Mouse (Mus musculus) kidney, adult 9 months (tissue): ENCODE data around the gene Sema5a.

Experiments used
- DNase-seq: peaks from one replicate; pipeline ENCODE4 v3.0.0; 2022

Gene Sema5a

DNA sequence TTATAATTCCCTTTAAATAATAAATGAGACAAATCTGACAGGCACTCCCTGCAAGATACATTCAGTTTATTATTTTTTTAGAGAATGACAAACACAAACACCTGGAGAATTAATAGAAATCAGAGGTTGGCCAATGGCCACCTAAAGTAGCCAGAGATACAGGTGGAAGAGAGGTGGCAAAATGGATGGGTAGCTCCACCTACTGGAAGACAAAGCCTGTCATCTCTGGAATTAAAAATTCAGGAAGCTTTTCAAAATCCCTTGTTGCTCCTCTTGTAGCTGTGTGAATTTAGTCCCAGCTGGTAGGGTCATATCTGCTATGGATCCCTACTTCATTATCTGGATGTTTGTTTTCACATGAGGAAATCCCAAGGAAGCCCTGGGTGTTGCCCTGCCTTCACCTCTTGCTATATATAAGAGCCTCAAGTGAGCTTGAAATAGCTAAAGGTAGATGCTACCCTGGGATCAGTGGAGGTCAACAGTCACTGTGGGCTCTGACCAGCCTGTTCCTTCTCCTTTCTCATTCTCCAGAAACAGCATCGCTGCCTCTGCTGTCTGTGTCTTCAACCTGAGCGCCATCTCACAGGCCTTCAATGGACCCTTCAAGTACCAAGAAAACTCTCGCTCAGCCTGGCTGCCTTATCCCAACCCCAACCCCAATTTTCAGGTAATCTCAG, 323.7 kb downstream of the Sema5a start:
- DNase-seq = peak; percentile 33

DNA sequence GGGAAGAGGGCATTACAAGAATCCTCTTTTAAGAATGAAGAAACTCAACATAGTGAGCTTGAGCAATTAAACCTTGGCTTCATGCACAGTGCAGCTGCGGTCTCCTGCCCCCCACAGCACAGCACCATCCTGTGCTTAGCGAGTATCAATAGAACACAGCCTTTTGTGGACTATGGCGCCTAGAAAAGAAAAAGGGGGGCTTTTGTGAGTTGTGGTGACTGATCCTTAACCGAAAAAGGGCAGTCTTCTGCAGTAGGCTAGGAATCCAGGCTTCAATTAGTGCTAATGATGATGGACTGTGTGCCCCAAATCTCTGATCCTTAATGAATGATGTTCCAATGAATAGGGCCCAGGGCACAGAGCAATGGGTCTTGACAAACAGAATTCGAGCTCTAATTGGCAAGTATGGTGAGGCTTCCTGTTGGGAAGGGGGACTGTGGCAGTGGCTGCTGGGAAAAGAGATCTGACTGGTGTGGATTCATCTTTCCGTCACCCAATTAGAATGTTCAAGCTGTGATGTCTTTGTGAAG, 324.3 kb downstream of the Sema5a start:
- no peak for DNase-seq

DNA sequence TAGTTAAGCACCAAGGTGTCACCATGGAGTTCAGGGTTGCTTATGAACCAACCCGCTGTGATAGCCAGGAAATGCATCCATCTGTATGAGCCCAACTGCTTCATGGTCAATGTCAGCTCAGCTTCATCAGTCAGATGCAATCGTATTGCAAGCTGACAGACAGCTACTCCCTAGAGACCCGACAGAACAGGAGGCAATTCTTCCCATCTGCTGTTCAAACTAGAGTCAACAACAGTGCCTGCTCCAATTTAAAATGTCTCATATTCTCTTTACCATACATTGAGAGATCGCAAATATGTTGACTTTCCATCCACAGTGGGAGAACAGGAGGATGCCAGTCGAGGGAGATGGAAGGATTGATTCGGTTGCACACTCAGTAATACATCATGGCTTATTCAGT, 329.7 kb downstream of the Sema5a start:
- DNase-seq = no peak

DNA sequence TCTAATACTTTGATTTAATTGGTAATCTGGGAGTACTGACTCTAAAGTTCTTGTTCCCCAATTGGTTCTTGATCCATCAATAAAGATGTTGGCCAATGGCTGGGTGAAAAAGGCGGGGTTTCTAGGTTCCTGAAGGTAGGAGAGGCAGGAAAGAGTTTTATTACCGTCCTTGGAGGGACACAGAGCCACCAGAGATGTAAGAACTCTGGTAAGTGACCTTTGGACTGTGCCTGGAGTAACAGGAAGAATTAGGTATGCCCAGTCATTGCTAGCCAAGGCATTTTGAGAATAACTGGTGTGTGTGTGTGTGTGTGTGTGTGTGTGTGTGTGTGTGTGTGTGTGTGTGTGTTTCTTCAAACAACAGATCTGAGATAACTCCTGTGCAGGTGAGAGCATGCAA, 330.6 kb downstream of the Sema5a start:
- DNase-seq = peak; percentile 34

DNA sequence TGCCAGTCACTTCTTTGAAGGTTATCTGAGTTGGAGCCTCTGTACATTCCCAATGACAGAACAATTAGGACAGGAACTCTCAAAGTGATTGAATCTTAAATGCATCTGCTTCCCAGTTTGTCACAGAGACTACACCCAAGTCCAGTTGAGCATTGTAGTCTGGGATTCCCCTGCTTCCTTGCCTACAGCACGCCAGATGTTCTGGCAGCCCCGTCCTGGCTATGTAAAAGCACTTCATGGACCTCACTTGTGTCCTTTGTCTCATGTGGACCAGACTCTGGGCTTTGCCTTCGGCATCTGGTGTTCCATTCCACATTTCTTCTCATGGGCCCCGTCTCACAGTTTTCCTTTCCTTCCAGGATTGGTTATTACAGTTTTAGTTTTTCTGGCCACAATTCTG, 334.7 kb downstream of the Sema5a start:
- DNase-seq = no peak

DNA sequence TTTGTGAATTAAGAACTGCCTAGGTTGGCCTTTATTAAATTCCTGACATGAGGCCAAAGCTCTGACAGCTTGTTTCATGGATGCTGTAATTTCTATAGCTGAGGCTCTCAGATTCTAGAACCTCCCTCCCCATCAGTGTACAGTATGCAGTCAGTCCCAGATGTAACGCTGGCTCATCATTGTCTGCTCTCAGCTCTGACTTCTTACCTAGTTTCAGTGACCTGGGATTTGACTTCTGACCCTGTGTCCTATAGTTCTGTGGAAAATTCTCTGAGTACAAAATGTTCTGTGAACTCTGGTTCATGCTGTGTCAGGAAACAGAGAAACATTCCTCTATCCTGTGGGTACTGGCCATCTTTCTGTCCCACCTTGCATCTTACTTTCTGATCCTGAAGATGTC, 346.0 kb downstream of the Sema5a start:
- DNase-seq = peak; percentile 39

DNA sequence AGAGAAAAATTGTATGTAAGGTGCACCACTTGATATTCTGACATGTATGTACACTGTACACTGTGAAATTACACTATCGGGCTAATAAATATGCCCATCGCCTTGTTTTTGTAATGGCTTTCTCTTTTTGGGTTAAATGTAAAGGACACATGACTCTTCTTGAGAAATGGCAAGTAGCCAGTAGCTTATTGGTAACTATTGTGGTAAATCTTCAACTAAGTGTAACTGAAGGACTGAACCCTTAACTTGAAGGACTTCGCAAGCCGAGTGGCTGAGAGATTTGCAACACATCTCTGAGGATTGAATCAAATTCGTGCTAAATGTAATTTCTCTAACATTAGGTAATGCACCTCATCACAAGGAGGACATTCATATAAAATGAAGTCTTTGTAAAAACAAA, 349.1 kb downstream of the Sema5a start:
- peak; percentile 79 for DNase-seq

DNA sequence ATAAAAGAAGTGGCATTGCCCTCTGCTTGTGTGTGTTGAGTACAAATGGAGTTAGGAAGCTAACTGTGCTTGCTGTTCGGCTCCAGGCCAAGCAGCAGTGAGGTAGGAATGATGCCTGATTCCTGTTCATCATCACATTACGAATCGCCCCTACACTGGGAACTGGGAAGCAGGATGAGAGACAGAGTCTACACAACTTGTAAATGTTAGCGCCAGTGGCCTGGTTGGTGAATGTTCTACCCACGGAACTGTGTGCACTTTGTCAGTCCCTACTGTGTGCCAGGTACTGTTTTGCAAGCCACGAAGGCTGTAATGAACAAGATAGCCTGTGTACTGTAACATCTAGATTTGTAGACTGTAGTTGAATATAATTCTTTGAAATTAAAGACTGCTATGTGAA, 352.0 kb downstream of the Sema5a start:
- DNase-seq = no peak

DNA sequence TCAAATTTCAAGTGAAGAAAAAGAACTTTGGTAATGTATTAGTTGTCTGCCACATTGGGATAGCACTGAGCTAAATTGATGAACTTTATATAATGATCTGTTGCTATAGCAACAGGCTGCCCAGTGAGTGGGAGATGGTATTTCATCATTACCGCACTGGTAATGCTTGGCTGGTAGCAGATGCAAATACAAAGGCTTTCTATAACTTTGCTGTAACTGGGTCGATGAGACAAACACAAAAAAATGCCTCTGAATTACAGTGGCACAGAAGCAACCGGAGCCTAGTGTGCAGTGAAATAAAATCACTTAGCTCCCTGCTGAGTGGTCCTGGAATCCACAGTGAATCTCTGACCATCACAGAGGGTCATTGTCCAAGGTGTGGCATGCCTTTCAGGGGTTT, 352.6 kb downstream of the Sema5a start:
- no peak for DNase-seq

DNA sequence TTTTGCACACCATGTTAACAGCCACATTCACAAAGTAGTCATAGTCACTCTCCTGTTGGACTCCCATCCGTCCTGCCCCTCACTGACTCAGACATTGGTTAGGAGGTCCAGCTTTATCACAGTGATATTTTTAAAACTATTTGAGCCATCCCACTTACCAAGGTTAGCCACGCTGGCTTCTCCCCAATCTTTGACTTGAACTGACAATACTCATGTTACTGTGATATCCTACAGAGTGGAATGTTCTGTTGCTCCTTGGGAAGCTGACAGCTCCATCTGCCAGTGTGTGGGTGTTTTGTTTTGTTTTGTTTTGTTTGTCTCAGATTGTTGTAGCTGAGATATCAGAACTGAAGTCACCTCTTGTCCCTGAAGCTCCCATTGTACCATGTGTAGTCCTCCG, 362.6 kb downstream of the Sema5a start:
- DNase-seq = no peak

DNA sequence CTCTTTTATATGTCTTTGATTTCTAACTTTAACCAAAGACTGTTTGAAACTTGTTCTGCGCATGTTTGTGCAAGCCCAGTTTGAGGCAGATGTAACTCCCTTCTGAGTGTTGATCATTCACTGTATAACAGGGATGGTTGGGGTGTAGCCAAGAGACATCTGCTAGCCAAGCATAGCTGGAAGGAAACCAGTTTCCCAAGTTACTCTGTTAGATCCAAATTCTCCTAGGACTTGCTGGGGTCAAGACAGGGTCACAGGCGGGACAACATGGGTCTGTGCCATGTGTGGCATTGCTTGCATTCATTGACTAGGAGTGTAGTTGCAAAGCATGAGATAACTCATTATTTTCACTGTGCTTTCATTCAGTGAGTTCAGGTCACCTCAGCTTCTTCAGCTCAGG, 366.2 kb downstream of the Sema5a start:
- peak; percentile 70 for DNase-seq

DNA sequence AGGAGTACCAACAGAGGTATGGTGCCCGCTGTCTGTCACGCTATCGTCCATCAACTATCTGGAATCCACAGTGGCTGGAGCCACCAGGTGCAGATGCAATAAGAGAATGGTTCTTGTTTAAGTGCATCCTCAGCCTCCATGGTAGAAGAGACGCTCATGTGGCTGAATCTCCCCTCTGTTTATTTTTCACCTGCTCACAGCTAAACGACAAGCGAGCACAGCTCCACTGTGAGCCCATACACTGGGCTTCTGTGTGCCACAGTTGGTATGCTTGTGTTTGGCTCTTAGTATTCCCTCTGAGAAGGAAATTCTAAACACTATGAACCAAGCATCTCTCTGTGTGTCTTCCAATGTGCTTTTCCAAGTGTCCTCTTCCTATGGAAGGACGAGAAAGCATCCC, 366.6 kb downstream of the Sema5a start:
- DNase-seq = no peak

DNA sequence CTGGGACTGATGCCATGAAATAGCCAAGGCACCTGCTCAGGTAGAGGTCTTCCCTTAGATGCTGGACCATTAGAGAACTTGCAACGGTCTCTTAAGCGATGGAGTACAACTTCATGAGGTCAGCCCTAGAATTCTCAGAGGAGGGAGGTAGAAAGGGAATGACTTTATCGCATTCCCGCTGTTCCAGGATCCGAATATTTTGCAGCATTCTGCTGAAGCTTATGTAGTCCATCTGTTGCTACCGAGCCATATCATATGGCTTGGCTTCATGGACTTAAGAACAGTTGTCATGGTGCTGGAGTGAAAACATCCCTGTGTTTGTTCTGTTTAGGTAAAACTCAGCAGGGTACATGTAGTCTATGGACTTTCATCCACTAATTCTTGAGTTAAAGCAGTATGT, 369.1 kb downstream of the Sema5a start:
- DNase-seq = no peak

DNA sequence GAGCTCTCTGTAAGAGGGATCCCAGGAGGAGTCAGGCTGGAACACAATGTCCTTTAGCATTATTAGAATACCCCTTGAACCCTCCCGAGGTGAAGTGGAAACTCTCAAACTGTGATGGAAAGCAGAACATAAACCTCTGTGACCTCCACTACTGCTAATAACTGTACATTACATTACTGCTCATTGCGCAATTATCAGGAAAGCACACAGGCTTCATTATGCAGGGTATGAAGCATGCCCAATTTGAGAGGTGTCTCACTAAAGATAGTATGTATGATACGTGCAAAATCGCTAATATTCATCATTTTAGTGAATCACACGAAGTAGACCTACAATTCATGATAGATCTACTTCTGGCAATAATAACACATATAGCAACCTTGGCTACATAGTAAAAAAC, 371.2 kb downstream of the Sema5a start:
- no peak for DNase-seq

DNA sequence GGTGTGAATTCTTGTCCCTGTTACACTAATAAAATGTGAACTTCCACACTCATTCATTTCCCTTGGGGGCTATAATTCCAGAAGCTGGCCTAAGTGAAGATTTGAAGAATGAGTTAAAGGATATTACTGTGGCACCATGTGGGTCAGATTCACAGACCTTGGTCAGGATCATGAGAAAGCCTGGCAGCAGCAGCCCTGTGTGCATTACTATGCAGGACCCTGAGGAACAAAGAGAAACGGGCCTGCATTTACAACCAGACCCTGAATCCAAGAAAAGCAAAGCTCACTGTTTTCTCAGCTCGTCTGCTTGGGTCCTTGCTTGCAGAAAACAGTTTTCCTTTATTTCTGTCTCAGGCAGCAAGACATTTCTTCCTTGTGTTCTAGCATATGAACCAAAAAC, 374.6 kb downstream of the Sema5a start:
- DNase-seq = no peak

DNA sequence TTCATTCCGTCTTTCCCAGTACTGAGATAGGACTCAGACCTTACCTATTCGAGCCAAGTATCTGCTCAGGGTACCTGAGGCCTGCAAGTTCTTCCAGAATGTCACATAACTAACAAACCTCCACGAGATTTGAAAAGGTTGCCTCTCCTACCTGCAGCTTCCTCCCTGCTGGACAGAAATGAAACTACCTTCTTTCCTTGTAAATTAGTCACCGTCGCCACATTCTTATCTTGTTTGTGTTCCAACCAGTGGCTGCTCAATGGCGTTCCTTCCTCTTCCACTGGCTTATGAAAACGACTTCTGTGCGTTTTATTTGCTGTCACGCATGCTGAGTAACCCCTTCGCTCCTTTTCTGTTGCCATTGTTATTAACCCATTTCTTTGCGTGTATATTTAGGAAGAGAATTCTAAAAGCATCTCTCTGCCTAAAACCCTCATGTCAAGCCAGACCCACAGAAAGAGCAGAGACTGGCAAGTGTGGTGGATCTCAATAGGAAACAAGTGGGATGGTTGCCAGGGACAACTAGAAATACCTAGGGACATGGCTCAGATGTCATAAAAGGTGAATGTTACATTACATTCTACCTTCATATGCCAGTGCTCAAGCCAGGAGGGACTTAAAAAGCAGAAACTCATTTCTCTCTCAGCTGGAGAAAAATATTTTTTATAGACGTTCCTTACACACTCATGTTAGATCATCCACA, 378.6 kb downstream of the Sema5a start:
- no peak for DNase-seq

DNA sequence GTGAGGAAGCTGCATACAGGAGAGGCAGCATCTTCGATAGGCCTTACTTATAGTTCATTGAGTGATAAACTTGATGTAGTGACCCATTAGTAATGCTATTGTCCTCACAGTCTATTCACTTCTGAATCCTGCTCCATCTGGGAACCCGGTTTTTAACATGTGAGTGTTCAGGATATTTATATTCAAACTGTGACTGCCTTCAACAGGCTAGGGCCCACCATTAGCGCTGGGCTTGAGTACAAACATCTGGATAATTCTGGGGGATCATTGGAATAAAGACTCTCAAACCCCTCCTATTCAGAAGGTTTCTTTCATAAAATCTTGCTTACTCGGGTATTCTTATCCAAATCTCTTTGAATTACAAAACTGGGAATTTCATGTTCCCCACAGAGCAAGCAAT, 379.5 kb downstream of the Sema5a start:
- DNase-seq = no peak

DNA sequence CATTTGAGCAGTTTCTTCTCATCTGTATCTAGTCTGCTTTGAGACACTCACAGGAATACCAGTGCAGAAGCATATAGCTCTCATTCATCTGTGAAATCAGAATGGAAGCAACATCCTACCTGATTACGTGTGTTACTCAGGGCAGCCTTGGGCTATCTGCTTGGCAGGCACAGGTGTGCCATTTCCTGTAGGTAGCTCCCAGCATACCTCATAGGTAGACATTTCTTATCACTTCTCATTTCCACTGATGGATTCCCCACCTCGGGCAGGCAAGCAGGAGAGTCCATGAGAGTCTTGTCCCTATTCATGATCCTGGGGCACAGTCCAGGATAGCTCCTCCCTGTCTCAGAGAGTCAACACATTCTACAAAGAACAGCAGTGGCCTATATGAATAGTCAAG, 381.4 kb downstream of the Sema5a start:
- DNase-seq = no peak

DNA sequence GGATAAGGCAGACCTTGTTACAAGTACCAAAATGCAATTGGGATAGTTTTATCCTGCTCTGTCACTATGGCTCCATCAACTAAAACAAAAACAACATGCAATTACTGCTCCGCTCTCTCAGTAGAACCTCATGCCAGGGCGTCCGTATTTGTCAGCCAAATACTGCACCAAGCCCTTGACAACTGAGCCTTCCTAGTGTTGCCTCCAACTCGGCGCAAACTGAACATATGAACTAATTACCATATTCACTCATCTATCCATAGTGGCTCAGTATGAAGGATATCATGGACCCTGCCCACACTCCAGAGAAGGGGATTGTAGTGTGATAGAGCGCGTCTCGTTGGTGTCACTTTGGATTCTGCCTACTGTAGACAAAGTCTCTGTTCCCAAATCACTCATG, 389.1 kb downstream of the Sema5a start:
- DNase-seq = no peak

DNA sequence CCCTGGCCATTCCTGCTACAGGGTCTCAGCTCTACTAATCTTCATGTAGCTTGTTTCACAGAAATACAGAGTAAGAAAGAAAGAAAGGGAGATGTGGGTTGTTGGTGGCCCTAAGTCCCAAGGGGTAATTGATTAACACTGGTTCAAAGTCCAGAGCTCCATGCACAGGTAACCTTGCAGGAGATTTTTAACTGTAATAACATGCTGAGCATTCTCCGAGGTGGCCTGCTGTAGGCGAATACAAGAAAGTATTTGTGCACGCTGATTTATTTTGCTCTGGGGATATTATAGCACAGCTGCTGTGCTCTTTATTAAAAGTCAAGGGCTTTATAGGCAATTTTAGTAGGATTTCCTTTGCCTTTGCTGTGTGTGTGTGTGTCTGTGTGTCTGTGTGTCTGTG, 393.3 kb downstream of the Sema5a start:
- peak; percentile 81 for DNase-seq

DNA sequence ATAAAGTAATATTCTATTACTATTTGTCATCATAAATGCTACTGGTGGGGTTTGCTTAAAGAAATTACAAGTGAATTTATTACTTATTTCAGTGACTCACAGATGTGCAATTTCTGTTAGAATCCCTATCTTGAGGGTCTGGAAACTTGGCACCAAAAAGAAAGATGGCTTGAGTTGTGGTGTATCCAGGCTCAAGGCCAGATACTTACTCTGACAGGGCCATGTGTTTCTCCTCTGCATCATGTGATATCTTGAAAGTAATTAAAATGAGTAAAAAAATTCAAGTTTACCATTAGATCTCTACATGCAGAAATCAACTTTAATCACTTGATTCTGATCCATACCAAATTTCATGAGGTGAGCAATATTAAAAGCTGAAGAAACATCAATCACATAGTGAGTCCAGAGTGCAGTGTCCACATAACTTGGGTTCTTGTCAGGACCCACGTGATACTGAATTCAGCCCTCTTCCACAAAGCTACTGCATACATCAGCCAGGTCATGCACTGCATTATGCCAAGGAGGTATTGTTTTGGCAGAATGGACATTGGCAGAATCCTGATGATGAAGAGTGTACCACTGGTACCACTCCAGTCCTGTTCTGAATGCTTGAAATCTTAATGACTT, 402.6 kb downstream of the Sema5a start:
- no peak for DNase-seq

DNA sequence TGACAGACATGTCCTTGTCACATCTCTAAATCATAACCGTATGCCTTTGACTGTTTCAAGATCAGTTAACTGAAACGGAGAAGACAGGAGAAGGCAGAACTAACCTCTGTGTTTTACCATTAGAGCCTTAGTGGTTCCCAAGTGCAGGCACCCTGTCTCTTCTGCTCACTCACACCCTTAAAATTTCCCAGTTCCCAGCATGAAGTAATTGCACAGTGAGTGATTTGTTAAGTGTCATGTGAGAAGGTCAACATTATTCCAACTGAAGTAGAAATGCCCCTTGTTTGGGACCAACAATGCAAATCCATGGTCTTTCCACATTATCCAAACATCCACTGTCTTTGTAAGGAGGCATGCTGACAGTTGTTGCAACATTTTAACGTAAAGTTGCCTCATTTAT, 409.4 kb downstream of the Sema5a start:
- no peak for DNase-seq

DNA sequence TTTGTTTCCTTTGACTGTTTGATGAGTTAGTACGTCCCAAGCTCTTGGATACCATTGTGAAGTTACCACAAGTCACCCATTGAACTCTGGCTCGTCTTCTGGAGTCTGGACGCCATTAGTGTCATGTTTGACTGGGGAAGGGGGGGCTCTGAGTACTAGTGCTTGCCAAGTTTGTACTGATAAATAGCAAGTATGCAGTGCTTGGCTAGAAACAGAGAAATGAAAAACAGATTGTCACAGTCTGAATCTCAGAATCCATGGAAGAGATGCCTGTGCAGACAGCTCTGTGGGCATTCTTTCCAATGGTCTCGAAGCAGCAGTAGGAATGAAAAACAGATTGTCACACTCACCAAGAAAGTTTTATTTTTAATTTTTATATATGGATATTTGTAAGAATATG, 411.4 kb downstream of the Sema5a start:
- no peak for DNase-seq

DNA sequence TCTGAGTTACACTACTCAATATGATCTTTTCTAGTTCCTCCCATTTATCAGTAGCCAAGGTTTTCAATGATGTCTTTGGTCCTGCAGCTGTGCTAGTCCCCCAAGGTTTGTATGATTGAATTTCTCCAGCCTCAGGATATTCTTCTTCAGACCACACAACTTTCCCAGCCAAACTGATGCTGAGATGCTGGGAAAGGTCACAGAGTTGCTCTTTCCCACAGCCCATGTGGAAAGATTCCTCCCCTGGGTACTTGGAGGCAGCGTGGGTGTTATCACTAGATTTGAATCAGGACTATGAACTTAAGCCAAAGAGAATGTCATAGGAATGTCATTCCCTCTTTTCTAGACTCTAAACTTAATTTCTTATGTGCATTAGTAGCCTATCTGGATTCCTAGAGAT, 431.8 kb downstream of the Sema5a start:
- no peak for DNase-seq
